Mouse (Mus musculus) layer of hippocampus, postnatal 14 days (tissue): ENCODE data around the gene Rimbp2. TPM values are rescaled to one million over a fixed set of nuclear protein-coding genes. Genes with fewer than 3 reads are reported as not detected.
"Not testable (repeated sequence)": the region's sequence is repeated elsewhere in the genome, so short reads cannot be mapped to it uniquely, and the experiment has no call there.

ENCODE experiments used
- DNase-seq, 2 experiments: peaks; one replicate each; pipeline ENCODE4 v3.0.0; 2021 to 2022; ENCODE audit warnings: low spot score in 2 of 2, mixed read lengths in 1 of 2
- total RNA-seq, 2 experiments: library from RNA; stranded (reverse); gene quantifications; 2 replicates each; pipeline ENCODE4 v1.2.3; 2021

Rimbp2 gene
- total RNA-seq, 2 experiments from 2014 or later, result 121 to 132 TPM

DNA sequence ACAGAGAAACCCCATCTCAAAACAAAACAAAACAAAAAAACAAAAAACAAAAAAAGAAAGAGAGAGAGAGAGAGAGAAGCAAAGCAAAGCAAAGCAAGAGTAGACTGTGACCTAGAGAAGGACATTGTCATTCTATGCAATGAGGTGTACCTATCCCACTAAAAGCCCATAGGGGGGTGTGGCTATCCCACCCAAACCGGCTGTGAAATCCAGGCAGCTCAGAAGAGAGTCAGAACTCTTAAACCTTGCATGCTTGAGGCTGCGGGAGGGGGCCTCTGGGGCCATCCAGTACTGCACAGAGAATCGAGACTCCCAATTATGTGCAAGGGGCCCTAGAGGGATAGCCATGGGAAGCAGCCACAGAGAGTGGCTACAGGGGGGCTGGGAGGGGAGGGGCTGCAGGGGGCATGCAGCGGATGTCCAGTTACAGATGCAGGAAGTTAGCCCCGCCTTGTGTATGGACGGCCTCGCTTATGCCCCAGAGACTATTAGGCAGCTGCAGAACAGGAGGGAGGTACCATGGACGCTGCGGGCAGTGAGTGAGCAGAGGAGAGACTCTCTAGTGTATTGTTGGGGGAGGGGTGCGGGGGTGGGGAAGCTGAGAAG, 184.2 kb downstream of the Rimbp2 start:
- DNase-seq, result no peak

DNA sequence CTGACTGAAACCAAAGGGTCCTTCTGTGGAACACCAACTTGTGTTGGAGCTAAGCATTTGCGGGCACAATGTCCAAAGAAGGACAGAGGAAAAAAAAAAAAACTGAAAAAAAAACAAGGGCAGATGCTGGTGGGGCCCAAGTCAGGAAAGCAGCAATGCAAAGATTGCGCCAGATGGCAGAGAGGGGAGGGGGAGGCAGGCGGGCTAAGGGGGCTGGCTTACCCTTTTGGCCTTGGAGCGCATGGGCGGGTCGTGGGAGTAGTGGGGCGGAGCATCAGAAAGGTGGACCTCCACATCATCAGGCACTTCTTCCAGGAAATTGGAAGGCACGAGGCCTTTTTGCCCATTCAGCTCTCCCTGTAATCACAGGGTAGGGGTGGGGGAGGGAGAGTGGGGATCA, 192.2 kb downstream of the Rimbp2 start:
- DNase-seq, result no peak

DNA sequence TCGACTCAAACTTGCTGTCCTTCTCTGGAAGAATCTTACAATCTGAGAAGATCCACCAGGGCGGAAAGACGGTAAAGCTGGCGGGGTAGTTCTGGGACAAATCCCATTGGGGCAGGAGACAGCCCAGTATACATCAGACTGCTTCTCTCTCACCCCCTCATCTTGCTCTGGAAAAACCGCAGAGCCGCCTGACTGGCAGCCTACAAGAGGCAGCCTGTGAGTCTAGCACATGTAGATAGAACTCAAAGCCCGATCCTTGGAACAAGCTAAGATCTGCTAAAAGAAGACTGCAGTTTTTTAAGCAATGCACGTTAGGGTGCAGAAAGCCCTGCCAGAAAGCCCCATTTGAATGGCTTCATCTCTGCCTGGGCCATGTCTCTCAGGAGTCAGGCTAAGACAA, 207.0 kb downstream of the Rimbp2 start:
- no peak for DNase-seq

DNA sequence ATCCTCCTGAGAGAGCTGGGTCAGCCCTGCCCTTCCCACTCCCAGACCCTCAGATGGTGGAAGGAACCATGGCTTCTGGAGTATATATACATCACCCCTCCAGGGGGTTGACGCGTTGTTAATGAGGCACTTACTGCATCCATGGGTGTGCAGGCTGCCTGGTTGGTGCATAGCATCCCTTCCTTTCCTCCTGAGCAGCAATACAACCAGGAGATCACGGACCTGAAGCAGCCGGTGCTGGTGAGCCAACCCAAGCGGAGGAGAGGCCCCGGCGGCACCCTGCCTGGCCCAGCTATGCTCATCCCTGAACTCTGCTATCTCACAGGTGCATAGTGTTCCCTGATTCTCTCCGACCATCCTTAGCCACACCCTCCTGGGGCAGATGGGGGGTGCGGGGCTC, 208.1 kb downstream of the Rimbp2 start:
- no peak for DNase-seq

DNA sequence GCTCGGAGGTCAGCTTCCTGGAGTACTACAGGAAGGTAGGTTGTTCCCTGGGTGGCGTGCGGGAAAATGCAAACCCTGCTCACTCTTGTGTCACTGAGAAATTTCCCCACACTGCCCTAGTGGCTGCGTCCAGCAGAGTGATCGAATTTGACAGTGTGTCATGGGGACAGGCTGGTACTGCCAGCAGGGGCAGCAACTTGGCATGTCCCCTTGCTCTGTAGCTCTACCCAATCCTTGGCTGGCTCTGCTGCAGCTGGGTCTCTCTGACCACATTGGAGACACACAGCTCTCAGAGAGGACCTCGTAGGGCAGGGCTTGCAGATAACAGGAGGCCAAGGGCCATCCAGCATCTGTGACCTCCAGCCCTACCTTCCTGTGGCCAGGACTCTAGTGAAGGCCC, 208.9 kb downstream of the Rimbp2 start:
- no peak for DNase-seq

DNA sequence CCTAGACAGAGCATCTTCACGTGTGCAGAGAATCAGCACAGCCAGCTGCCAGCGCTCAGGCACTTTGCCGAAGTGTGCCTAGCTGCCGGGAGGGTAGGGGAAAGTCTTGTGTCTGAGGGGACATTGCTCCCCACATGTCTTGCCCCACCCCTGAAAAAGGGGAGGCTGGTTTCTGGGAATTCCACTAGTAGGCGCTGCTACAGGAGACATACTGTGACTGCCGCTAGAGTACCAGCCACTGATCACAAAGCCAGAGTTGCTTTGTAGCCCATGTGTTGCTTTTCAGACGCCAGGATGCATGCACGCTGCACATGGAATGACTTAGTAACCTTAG, 213.5 kb downstream of the Rimbp2 start:
- no peak for DNase-seq

DNA sequence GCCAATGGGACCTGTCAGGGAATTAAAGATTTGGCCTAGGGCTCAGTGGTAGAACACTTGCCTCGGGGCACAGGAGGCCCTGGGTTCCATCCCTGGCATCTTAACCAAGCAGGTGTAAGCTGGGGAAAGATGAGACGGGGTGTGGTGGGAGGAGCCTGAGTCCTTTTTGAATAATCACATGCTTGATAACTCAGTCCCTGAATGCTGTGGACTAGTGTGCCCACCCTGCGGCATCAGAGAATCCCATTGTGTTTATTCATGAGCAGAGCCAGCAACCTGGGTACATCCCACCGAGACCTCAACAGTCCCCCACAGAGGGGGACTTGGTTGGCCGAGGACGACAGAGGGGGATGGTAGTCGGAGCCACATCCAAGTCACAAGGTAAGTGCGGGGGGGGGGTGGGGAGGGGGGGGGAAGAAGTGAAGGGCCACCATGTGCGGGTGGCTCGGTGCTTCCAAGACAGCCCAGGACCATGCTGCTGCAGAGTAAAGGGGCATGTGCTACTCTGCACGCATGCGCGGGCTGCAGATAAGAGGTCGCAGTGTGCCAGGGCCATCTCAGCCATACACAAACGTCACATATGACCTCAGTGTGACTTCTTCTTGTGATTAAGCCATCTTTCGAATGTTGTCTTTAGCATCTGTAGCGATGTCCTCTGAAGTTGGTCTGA, 214.0 kb downstream of the Rimbp2 start:
- no peak for DNase-seq

DNA sequence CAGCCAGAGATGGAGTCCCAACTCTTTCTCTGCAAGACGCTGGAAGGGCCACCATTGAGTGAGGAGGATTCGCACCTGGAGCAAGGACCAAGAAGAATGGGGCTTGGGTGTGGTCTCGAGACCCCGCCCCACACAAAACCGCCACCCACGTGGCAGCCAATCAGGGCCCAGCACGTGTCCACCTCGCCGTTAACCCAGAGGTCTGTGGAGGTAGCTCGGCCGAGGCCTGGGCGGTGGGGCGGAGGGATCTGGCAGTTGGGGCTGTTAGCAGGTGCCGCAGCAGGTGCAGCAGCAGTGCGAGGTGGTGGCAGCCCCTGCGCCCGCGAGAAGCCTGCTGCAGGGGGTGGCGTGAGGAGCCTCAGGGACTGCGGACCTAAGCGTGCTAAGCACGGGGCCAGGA, 217.4 kb downstream of the Rimbp2 start:
- no peak for DNase-seq

DNA sequence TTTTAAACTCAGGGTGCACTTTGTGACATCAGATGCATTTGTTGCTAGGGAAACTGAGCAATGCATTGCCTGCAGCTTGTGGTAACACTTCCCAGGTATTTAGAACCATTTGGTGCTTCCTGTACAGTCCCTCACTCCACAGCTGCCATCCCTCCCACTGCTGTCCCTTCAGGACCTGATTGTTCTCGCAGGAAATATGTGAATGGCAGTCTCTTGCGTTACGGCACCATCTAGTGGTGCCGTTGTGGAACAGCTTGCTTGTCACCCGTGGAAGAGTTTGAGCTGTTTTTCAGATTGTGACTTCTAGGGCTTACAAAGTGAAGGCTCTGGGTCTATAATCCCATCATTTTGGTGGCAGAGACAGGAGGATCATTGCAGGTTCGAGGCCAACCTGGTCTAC, 219.3 kb downstream of the Rimbp2 start:
- DNase-seq, result peak; percentile 56 to 75

DNA sequence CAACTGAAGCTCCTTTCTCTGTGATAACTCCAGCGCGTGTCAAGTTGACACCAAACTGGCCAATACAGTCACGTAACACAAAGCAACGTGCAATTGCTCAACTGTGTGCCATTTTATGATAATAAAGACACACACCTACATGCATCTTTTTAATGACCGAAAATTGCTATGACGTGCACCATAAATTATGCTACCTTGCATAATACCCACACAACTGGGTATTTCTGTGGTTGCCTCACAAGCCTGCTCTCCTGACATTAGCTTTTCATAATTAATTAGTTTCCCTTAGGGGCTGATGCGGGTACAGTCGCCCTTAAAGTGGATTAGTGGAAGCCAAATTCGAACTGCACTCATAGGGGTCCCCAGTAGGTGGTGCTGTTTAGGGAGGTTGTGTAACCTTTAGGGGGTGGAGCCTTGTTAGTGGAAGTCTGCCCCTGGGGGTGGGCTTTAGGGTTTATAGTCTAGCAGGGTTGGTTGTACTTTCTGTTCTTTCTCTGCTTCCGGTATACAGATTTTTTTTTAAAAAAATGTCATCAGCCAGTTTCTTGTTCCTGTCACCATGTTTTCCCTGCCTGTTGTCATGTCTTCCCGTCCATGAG, 220.8 kb downstream of the Rimbp2 start:
- no peak for DNase-seq

DNA sequence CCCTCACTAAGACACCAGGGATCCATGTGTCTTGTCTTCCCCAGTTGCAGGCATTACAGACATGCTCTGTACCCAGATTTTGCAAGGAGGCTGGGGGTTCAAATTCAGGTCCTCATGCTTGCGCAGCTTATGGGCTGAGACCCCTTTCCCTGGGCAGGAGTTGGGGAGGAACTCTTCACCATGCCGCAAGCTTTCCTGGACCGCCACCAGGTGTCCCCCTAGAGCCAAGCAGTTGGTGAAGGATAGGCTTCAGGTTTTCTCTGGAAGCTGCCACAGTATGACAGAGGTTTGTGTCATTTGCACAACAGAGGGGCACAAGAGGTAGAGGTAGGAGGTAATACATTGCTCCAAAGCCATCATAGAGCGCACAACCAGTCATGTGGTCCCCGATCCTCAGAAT, 222.7 kb downstream of the Rimbp2 start:
- no peak for DNase-seq

DNA sequence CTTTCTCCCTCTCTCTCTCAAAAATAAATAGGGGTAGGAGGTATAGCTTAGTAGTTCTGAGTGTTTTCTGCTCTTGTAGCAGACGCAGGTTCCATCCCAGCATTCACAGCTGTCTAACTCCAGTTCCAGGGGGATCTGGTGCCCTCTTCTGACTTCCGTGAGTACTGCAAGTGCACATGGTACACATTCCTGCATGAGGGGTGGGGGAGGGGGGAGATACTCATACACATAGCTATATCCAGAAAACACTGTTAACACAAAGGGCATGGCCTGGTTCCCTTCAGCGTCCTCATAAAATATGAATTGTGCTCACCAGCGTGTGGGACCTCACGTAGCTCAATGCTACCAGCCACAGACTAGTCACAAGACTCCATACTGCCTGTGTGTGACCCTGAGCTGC, 223.9 kb downstream of the Rimbp2 start:
- no peak for DNase-seq

DNA sequence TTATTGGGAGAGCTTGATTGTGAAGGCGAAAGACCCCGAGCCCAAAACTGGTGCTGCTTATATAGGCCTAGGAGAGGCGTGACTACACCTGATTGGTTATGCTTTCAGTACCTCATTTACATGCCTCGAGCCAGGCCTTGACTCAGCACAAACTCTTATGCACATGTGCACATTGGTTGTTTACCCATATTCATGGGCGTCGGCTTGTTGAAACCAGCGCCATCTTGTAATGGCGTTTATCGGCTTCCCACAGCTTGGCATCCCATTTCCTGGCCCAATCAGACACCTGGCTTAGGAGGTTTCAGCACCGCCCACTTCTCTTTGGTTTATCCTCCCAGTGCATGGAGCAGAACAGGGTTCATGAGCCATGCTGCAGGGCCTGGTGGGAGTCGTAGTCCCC, 232.8 kb downstream of the Rimbp2 start:
- DNase-seq, result not testable (repeated sequence)

DNA sequence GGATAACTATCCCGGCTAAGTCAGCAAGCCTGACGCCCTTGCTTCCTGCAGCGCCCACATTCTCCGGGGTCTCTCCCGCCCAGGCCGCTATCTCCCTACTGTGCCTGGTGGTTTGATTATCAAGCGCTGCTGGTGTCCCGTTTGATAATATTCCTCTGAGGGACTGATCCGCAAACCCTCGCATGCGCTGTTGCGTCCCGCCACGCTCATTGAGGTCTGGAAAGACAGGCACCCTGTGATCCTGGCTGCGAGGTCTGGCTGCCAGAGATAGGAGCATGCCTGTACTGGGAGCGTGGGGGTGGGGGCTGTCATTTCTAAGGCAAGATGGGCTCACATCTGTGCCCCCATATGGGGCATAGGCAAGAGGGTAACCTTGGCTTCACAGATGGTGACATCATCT, 238.1 kb downstream of the Rimbp2 start:
- DNase-seq, result no peak

DNA sequence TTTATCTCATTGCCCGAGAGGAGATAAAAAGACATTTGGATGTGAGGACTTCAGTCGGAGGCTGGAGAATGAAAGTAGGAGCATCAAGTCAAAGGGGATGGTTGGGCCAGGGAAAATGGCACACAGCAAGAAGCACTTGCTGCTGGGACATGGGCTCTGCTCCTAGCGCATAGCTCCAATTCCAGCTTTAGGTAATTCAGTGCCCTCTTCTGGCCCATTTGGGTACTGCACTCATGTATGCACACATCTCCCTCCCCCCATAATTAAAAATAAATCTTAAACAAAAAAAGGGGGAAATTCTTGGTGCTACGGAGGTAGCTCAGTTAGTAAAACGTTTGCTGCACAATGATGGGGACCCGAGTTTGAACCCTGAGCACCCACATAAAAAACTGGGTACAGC, 241.4 kb downstream of the Rimbp2 start:
- no peak for DNase-seq

DNA sequence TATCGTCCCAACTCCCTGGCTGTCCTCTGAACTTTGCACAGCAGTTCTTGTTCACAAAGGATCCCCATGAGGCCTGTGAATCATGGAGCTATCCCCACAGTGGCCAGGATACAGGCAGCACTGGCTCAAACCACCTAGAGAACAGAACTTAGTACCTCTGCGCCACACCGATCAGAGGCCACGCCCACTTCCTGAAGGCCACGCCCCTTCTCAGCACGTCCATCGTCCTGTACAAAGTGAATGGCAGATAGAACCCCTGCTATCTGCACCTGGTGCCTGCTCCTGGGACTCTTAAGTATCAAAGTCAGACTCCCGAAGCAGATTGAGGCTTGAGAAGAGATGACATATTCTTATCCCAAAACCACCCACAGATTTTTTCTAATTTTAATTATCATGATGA, 242.7 kb downstream of the Rimbp2 start:
- DNase-seq, result no peak

DNA sequence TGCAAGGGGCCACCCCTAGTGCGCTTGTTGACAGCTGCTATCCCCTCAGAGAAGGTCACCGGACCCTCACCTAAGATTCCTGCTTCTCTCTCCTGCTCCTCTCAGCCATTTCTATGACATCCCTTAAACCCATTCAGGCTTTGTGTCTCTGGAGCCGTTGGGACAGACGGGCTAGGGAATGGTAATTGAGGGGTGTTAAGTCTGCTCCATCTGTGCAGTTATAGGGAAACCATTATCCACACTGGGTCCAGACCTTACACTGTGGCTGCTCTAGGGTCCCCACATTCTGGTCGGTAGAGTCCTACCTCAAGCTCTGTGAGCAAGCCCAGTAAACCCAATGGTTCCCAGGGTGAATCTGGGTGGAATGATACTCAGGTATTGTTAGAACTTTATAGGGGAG, 244.4 kb downstream of the Rimbp2 start:
- no peak for DNase-seq

Other genes with a start within 250 kb of the Rimbp2 start
- gene Stx2, start 55.1 kb upstream of the Rimbp2 start, total RNA-seq, result 10 to 100 TPM; 31.0 to 33.1 TPM
- 100 to 1,000 TPM; 153 to 155 TPM for gene Ran, start 66.6 kb upstream of the Rimbp2 start, total RNA-seq
- gene Adgrd1, start 143.3 kb upstream of the Rimbp2 start, total RNA-seq, result under 1 TPM; 0.48 to 0.51 TPM